Mouse (Mus musculus) stomach, embryonic 15.5 days (tissue): ENCODE measurements around the gene Tmem131l. TPM values are rescaled to one million over a fixed set of nuclear protein-coding genes. Genes with fewer than 3 reads are reported as not detected.

Experiments used
- ATAC-seq: fragments of 200-750 bp; cut with Nextera tagmentation; 2 replicates; pipeline ENCODE4 v1.8.0; 2017; ENCODE audit warnings: low read depth, moderate number of reproducible peaks, moderate TSS enrichment; ENCODE audit not compliant: insufficient read depth, low FRiP score
- H3K27ac ChIP-seq: fragments of 300-500 bp; sonication (generic); 2 replicates; pipeline ENCODE4 v1.5.1; 2015; ENCODE audit warnings: mild to moderate bottlenecking, inconsistent platforms
- H3K27me3 ChIP-seq: fragments of 300-500 bp; sonication (generic); replicated peaks from 2 replicates; pipeline ENCODE4 v1.6.1; 2015; ENCODE audit warnings: inconsistent platforms
- H3K36me3 ChIP-seq: fragments of 300-500 bp; sonication (generic); 2 replicates; pipeline ENCODE4 v1.6.1; 2015; ENCODE audit warnings: inconsistent platforms
- H3K4me1 ChIP-seq: fragments of 300-500 bp; sonication (generic); 2 replicates; pipeline ENCODE4 v1.6.1; 2015; ENCODE audit warnings: inconsistent platforms
- H3K4me2 ChIP-seq: fragments of 300-500 bp; sonication (generic); 2 replicates; pipeline ENCODE4 v1.6.1; 2015; ENCODE audit warnings: mild to moderate bottlenecking, inconsistent platforms
- H3K4me3 ChIP-seq: fragments of 300-500 bp; sonication (generic); replicated peaks from 2 replicates; pipeline ENCODE4 v1.5.1; 2015; ENCODE audit warnings: inconsistent platforms
- H3K9ac ChIP-seq: fragments of 300-500 bp; sonication (generic); 2 replicates; pipeline ENCODE4 v1.6.1; 2015; ENCODE audit warnings: inconsistent platforms
- H3K9me3 ChIP-seq: fragments of 300-500 bp; sonication (generic); 2 replicates; pipeline ENCODE4 v1.6.1; 2016; ENCODE audit warnings: inconsistent platforms
- WGBS: fragments of 180-500 bp; shearing (Covaris S2); methylation state at CpG from one replicate; pipeline ENCODE4 v1.1.7; 2015; 5-methylcytosine and 5-hydroxymethylcytosine counted together
- polyA plus RNA-seq: library from polyadenylated mRNA; unstranded; fragments of >200 nt; fragmentation: Nextera tagmentation; extraction: Ambion mirVana; gene quantifications from 2 replicates; pipeline ENCODE4 v1.2.1, GENCODE M21; 2015

The Tmem131l gene
- 40.2 and 44.9 TPM in 2 replicates for polyA plus RNA-seq

- Histone ChIP-seq H3K36me3 (no peaks in the 10 kb centered on the region), H3K27ac (peak within 1 kb of the TSS; percentile 95), H3K9ac (peak within 1 kb of the TSS; percentile 94), H3K9me3 (no peaks in the 10 kb centered on the region), H3K4me1 (peaks cover 14% of the 10 kb centered on the region; the same call in 1 of the 2 replicates), H3K4me2 (peak within 1 kb of the TSS; percentile 99), H3K4me3 (peak within 1 kb of the TSS; percentile 95), H3K27me3 (no peaks in the 10 kb centered on the region)
- under 1% methylated on average over 78 of the region's 100 CpGs for WGBS
- peak; percentile 92 for ATAC-seq
These were observed at the start of gene Tmem131l for GRCm38 (mm10) chr3:84039646-84040475. TSS of gene Tmem131l (minus strand) at chr3:84040175.

GRCm38 (mm10) chr3:84086921-84087320, 46.9 kb upstream of the Tmem131l start:
- ATAC-seq, result no peak
- Histone ChIP-seq H3K4me2 (no peak overlapping the region), H3K9me3 (no peaks in the 10 kb centered on the region), H3K4me1 (peaks cover 1% of the 10 kb centered on the region; the same call in 1 of the 2 replicates), H3K27me3 (no peaks in the 10 kb centered on the region), H3K36me3 (no peaks in the 10 kb centered on the region), H3K9ac (no peak overlapping the region), H3K27ac (no peak overlapping the region), H3K4me3 (no peak overlapping the region)
- 65% methylated on average over 2 of the region's 2 CpGs for WGBS

- Histone ChIP-seq H3K36me3 (no peaks in the 10 kb centered on the region), H3K27ac (no peak overlapping the region)
These were observed 46.4 kb upstream of the Tmem131l start for GRCm38 (mm10) chr3:84086337-84086736.

GRCm38 (mm10) chr3:84085429-84085828, 45.5 kb upstream of the Tmem131l start:
- H3K4me2 ChIP-seq, result no peak overlapping the region
- H3K9ac ChIP-seq, result no peak overlapping the region
- 23% methylated on average over 9 of the region's 9 CpGs for WGBS
- H3K36me3 ChIP-seq, result no peaks in the 10 kb centered on the region
- H3K4me3 ChIP-seq, result no peak overlapping the region
- no peak overlapping the region for H3K27ac ChIP-seq
- no peaks in the 10 kb centered on the region for H3K27me3 ChIP-seq
- no peaks in the 10 kb centered on the region for H3K9me3 ChIP-seq
- H3K4me1 ChIP-seq, result peaks cover 2% of the 10 kb centered on the region; the same call in 1 of the 2 replicates
- ATAC-seq, result no peak

More at GRCm38 (mm10) chr3:84086337-84086736, 46.4 kb upstream of the Tmem131l start:
- Histone ChIP-seq H3K4me2 (no peak overlapping the region), H3K27me3 (no peaks in the 10 kb centered on the region), H3K9ac (no peak overlapping the region), H3K4me3 (no peak overlapping the region), H3K4me1 (peaks cover 2% of the 10 kb centered on the region; the same call in 1 of the 2 replicates), H3K9me3 (no peaks in the 10 kb centered on the region)
- WGBS, result 75% methylated on average over 7 of the region's 7 CpGs
- no peak for ATAC-seq

- no peak overlapping the region for H3K4me3 ChIP-seq
- peaks cover 2% of the 10 kb centered on the region; the same call in 1 of the 2 replicates for H3K4me1 ChIP-seq
- H3K9ac ChIP-seq, result no peak overlapping the region
- H3K27ac ChIP-seq, result no peak overlapping the region
- no peak for ATAC-seq
- no peak overlapping the region for H3K4me2 ChIP-seq
- H3K36me3 ChIP-seq, result no peaks in the 10 kb centered on the region
- whole genome bisulfite sequencing, result 57% methylated on average over 4 of the region's 4 CpGs
- no peaks in the 10 kb centered on the region for H3K9me3 ChIP-seq
- no peaks in the 10 kb centered on the region for H3K27me3 ChIP-seq
These were observed 41.3 kb upstream of the Tmem131l start for GRCm38 (mm10) chr3:84081208-84081722.

GRCm38 (mm10) chr3:84080074-84080473, 40.1 kb upstream of the Tmem131l start:
- no peak for ATAC-seq
- H3K4me2 ChIP-seq, result no peak overlapping the region
- no peaks in the 10 kb centered on the region for H3K27me3 ChIP-seq
- H3K9ac ChIP-seq, result no peak overlapping the region
- 84% methylated on average over 7 of the region's 7 CpGs for WGBS
- peaks cover 2% of the 10 kb centered on the region; the same call in 1 of the 2 replicates for H3K4me1 ChIP-seq
- no peaks in the 10 kb centered on the region for H3K9me3 ChIP-seq
- H3K4me3 ChIP-seq, result no peak overlapping the region
- no peaks in the 10 kb centered on the region for H3K36me3 ChIP-seq
- H3K27ac ChIP-seq, result no peak overlapping the region

- no peak for ATAC-seq
- WGBS, result 87% methylated on average over 4 of the region's 4 CpGs
These were observed 37.5 kb upstream of the Tmem131l start for GRCm38 (mm10) chr3:84077505-84077904.

GRCm38 (mm10) chr3:84076543-84077332, 36.8 kb upstream of the Tmem131l start:
- Histone ChIP-seq H3K9me3 (no peaks in the 10 kb centered on the region), H3K4me3 (no peak overlapping the region), H3K36me3 (no peaks in the 10 kb centered on the region), H3K27ac (no peak overlapping the region), H3K9ac (no peak overlapping the region), H3K4me2 (no peak overlapping the region), H3K4me1 (no peaks in the 10 kb centered on the region), H3K27me3 (no peaks in the 10 kb centered on the region)
- no peak for ATAC-seq
- WGBS, result 70% methylated on average over 13 of the region's 13 CpGs

More at GRCm38 (mm10) chr3:84077505-84077904, 37.5 kb upstream of the Tmem131l start:
- H3K27ac ChIP-seq, result no peak overlapping the region
- H3K4me3 ChIP-seq, result no peak overlapping the region
- H3K4me1 ChIP-seq, result peaks cover 2% of the 10 kb centered on the region; the same call in 1 of the 2 replicates
- no peak overlapping the region for H3K9ac ChIP-seq
- H3K9me3 ChIP-seq, result no peaks in the 10 kb centered on the region
- H3K27me3 ChIP-seq, result no peaks in the 10 kb centered on the region
- H3K4me2 ChIP-seq, result no peak overlapping the region
- no peaks in the 10 kb centered on the region for H3K36me3 ChIP-seq

GRCm38 (mm10) chr3:84075516-84075915, 35.5 kb upstream of the Tmem131l start:
- ATAC-seq, result peak; percentile 22; the same call in 1 of the 2 replicates
- no peak overlapping the region for H3K4me3 ChIP-seq
- no peaks in the 10 kb centered on the region for H3K9me3 ChIP-seq
- no peaks in the 10 kb centered on the region for H3K36me3 ChIP-seq
- H3K9ac ChIP-seq, result no peak overlapping the region
- no peaks in the 10 kb centered on the region for H3K27me3 ChIP-seq
- peak overlapping the region; percentile 48; the same call in 1 of the 2 replicates for H3K27ac ChIP-seq
- 54% methylated on average over 4 of the region's 4 CpGs for WGBS
- no peaks in the 10 kb centered on the region for H3K4me1 ChIP-seq
- no peak overlapping the region for H3K4me2 ChIP-seq

GRCm38 (mm10) chr3:84074777-84075176, 34.8 kb upstream of the Tmem131l start:
- Histone ChIP-seq H3K27me3 (no peaks in the 10 kb centered on the region), H3K9ac (no peak overlapping the region), H3K4me3 (no peak overlapping the region), H3K4me1 (no peaks in the 10 kb centered on the region), H3K27ac (peak overlapping the region; percentile 48; the same call in 1 of the 2 replicates), H3K4me2 (no peak overlapping the region), H3K9me3 (no peaks in the 10 kb centered on the region), H3K36me3 (no peaks in the 10 kb centered on the region)
- ATAC-seq, result no peak
- 73% methylated on average over 2 of the region's 2 CpGs for WGBS

- H3K4me1 ChIP-seq, result no peaks in the 10 kb centered on the region
- 13% methylated on average over 2 of the region's 2 CpGs for WGBS
- no peak overlapping the region for H3K27ac ChIP-seq
- ATAC-seq, result no peak
- H3K4me2 ChIP-seq, result no peak overlapping the region
- no peaks in the 10 kb centered on the region for H3K9me3 ChIP-seq
- no peak overlapping the region for H3K4me3 ChIP-seq
- no peaks in the 10 kb centered on the region for H3K27me3 ChIP-seq
- H3K9ac ChIP-seq, result no peak overlapping the region
- H3K36me3 ChIP-seq, result no peaks in the 10 kb centered on the region
These were observed 31.7 kb upstream of the Tmem131l start for GRCm38 (mm10) chr3:84071641-84072040.
